Mouse (Mus musculus) G1E-ER4 (cell line): ENCODE data around the gene Gtpbp1. TPM values are rescaled to one million over a fixed set of nuclear protein-coding genes. Genes with fewer than 3 reads are reported as not detected.

Experiments
- GATA1 ChIP-seq: IDR thresholded peaks from one replicate; pipeline ENCODE4 v1.8.0; 2012; ENCODE audit warnings: low read length, inconsistent platforms
- polyA plus RNA-seq: library from polyadenylated mRNA; stranded (reverse); fragments of >175 nt; gene quantifications from 2 replicates; pipeline ENCODE4 v1.2.3, GENCODE M21; 2012

Gene Gtpbp1
- polyA plus RNA-seq, result 126 and 161 TPM in 2 replicates

DNA sequence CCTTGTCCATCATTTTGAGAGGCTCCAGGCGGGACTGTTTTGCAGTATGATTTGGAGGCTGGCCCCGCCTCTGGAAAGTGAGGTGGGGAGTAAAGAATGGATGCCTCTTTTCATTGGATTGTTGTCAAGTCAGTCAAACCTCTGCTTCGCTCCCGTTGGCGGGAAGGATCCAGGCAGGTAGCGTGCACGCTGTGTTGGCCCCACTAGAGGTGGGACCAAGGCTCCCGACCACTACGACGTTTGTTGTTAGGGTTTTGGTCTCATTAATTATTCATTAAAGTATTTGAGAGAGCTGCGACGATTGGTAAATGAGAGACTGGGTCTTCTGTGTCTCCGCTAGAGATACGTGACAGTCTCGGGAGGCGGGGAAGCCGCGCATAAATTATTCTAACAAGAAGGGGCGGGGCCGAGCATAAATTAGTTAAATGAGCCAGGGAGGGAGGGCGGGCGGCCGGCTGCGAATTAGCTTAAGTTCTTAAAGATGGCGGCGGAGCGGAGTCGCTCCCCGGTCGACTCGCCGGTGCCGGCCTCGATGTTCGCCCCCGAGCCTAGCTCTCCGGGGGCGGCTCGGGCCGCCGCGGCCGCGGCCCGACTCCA is at the start of gene Gtpbp1:
Gene Gtpbp1, plus strand, starts transcription at position 420 of the 597 bp plus-strand sequence.
- TF ChIP-seq GATA1, result no peak

DNA sequence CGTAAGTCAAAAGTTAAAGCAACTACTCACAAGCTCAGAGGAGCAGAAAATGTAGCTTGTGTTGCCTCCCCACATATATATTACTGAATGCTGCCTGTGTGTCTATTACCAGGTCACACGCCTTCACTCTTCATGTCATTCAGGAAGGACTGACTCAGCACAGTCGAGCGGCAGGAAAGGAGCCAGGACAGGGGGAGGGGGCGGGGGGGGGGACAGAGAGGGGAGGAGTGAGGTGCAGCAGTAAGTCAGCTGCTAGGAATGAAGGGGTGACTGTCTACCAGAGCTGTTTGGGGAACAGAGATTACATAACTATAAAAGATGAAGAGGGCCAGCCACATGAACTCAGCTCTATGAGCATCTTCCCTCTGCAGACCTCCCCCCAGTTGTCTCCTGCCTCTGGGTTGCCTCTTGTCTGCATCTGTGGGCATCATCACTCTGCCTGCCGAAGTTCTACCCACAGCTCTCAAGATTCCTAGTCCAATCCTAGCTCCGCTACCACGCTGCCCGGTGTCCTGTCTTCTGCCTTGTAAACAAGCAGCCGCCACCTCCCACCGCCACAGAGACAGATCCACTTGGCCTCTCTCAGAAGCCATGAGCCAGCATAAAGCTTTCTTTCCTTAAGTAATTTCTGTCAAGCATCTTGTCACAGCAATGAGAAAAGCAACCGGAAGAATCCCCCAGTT is 49.4 kb upstream of the Gtpbp1 start:
- TF ChIP-seq GATA1, result no peak

DNA sequence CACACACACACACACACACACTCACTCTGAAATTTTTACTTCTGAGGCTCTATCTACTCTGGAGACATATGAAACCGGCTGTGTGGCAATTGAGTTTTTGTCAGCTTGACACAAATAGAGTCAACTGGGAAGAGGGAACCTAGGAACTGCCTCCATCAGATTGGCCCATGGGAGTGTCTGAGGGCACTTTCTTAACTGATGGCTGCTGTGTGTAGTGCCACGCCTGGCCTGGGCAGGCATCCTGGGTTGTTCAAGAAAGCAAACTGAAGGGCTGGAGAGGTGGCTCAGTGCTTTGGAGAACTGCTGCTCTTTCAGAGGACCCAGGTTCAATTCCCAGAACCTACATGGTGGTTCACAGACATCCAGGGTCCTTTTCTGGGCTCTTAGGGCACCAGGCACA is 45.2 kb upstream of the Gtpbp1 start:
- no peak for TF ChIP-seq GATA1

DNA sequence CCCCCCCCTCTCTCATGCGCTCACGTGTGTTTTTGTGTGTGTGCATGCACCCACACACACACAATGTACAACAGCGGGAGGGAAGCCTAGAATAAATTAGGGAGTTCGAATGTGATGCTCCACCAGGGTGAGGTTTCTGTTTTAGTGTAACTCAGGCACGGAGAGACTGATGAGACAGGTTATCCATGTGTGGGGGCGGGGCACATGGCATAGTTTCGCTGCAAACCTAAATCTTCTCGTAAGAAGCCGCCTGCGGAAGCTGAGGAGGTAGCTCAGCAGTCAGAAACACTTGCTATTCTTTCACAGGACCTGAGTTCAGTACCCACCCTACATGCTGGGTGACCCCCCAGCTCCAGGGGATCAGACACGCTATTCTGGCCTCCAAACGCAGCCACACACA is 42.5 kb upstream of the Gtpbp1 start:
- TF ChIP-seq GATA1, result no peak

DNA sequence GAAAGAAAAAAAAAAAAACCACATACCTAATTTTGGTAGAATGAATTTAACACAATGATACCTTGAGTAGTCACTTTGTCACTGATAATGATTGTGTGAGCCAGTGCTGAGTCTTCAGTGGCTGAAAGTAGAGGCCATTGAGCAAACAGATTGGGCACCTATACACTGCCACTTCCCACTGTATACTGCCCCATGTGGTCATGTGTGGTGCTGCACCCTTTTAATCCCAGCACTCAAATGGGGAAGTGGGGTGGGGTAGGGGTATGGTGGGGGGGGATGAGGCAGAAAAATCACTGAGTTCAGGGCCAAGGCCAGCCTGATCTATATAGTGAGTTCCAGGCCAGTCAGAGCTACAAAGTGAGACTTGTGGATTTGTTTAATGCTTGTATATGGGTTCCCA is 40.1 kb upstream of the Gtpbp1 start:
- TF ChIP-seq GATA1, result no peak

DNA sequence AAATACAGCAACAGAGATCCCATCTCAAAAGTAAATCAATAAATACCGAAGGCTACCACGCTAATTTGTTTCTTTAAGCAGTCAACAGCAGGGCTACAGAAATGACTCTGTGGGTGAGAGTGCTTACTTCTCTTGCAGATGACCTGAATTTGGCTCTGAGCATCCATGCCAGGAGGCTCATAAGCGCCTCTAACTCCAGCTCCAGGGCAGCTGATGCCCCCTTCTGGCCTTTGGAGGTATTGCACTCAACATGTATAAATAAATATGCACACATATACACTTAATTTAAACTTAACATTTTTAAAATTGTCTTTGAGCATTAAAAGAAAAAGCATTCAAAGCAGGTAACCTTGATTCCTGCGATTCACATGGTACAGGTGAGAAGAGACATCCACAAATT is 39.2 kb upstream of the Gtpbp1 start:
- TF ChIP-seq GATA1, result no peak

DNA sequence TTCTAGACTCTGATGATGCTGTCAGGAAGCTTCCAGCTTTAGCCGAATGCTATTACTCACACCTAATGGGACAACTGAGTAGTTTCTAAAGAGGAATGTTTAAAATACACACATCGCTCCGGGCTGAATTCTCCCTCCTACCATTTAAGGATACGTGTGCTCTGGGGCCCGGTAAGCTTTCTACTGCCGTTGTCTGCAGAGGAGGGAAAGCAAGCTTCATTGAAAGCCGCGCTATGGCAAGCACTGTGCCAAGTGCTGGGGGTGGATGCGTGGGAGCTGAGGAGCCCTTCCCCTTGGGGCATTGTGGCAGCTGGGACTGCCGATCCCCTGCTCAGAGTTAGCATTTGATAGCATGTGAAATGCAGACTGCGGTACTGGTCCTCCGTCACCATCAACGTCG is 34.2 kb upstream of the Gtpbp1 start:
- TF ChIP-seq GATA1, result no peak

DNA sequence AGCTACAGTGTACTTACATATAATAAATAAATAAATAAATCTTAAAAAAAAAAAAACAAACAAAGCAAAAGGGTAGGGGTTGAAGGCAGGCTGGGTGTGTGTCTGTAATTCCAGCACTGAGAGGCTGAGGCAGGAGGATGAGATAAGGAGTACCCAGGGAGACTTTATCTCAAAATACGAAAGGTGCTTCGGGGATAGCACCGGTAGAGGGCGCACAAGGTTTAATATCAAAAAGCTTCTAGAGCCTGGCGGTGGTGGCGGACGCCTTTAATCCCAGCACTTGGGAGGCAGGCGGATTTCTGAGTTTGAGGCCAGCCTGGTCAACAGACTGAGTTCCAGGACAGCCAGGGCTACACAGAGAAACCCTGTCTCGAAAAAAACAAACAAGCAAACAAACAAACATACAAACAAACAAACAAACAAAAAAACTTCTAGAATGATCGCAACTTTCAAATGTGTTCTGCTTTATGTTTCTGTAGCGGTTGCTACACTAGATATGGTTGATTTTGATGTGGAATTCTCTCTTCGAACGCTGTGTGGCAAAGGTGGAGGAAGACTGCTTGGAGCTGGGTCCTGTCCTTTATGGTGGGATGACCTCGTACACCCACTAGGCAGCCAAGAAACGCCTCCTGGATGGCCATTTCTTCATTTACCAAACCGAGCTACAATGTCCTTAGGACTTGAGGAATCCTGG is 32.7 kb upstream of the Gtpbp1 start:
- no peak for TF ChIP-seq GATA1

DNA sequence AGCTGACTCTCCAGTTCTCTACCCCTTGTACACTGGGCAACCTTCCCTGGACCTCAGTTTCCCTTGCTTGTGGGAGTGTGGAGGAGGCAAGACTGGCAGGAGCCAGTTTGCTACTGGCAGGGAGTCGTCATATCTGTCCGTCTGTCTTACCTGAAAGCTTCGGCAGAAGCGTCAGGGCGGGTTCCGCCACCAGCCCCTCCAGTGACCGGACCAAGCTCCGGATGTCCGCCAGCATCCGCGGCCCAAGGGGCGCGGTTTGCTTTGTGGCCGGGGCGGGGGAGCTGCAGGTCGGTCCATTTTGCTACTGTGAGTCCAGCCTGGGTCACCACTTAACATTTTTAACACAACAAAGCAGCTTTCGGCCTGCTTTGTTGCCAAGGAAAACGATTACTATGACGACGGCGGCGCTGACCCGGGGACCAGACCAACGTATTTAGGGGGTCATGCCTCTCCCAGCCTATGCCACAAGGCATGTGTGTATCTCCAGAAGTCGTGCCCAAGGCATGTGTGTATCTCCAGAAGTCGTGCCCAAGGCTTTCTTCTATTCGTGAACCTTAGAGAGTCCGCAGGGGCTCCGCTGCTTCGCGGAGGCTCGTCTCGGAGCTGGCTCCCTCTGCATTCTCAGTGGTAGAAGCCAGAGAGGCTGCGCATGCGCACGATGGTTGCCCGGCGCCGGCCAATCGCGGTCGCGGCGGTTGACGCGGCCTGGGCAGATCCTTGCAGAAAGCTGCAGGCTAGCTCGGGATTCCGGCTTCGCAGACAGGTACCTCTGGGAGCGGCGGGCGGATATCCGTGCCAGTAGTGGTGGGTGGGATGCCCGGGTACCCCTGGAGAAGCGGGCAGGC is 31.9 kb upstream of the Gtpbp1 start, which contains the start of the genes Fam227a and Cby1:
Gene Fam227a, minus strand, starts transcription at position 426 of the 845 bp plus-strand sequence.
Gene Cby1, plus strand, starts transcription at position 669 of the 845 bp plus-strand sequence.
- TF ChIP-seq GATA1, result no peak

DNA sequence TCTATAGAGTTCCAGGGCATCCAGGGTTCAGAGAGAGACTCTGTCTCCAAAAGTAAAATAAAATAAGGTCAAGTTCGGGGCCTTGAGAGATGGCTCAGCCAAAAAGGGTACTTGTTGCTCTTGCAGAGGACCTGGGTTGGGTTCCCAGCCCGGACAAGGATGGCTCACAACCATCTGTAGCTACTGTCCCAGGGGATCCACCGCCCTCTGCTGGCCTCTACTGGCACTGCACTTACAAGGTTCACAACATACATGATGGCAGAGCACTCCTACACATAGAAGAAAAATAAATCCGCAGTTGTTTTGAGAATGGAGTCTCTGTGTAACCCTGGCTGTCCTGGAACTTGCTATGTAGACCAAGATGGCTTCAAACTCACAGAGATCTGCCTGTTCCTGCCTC is 28.8 kb upstream of the Gtpbp1 start:
- TF ChIP-seq GATA1, result no peak

DNA sequence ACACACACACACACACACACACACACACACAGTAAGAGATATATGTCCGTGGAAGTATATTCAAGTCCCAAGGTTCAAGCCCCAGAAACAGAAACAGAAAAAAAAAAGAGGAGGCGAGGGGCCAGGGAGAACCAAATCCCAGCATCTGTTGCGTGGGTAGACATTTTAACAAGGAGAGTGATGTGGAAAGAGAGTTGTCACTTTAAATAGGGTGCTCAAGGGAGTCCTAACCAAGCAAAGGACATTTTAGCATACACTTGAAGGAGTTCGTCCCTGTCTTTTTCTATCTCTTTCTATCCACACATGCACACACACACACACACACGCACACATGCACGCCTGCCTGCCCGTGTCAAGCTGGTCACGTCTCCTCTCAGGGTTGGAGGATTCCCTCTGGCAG is 26.0 kb upstream of the Gtpbp1 start:
- TF ChIP-seq GATA1, result no peak

DNA sequence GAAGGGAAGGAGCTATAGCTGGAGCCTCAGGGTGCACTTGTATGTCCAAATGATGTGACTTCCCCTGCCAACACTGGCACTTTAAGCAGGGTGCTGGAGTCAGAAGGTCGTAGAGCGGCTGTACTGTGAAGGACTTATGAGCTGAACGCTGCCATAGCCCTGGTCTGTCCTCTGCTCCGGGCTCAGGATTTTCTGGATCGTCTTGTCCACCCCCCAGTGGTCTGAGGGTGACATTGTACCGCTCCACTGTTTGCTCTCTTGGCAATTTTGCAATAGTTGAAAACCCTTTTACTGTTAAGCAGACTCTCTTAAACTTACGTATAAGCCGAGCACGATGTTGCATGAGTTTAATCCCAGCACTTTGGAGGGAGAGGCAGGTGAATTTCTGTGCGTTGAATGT is 21.4 kb upstream of the Gtpbp1 start:
- no peak for TF ChIP-seq GATA1

DNA sequence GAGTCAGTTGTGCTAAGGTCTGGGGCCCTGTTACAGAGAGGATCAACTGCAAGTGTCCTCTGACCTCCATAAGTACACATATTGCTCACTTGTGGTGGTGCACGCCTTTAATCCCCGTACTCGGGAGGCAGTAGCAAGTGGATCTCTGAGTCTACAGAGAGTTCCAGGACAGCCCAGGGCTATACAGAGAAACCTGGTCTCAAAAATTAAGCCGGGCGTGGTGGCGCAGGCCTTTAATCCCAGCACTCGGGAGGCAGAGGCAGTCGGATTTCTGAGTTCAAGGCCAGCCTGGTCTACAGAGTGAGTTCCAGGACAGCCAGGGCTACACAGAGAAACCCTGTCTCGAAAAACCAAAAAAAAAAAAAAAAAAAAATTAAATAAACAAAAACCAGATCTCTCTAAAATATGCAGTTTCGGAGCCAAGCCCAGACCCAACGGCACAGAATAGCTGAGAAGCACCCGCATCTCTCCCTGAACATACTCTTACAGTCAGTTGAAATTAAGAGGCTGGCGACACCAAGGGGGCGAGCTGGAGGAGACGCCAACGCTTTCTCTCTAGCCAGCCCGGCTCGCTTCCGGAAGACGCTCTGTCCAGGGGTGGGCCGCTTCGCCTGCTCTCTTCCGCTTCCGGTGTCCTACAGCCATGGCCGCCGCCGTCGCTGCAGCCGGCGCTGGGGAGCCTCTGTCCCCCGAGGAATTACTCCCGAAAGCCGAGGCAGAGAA is 20.2 kb upstream of the Gtpbp1 start, which contains the start of gene Tomm22:
Gene Tomm22, plus strand, starts transcription at position 613 of the 723 bp plus-strand sequence.
- no peak for TF ChIP-seq GATA1

DNA sequence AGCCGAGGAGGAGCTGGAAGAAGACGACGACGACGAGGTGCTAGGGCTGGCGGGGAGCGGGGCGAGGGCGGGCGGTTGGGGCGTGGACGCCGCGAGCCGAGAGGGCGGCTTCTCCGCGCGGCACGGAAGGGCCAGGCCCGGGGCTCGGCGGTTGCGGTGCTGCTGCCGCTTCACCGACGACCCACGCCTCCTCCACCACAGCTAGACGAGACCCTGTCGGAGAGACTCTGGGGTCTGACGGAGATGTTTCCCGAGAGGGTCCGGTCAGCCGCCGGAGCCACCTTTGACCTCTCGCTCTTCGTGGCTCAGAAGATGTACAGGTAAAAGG is 19.7 kb upstream of the Gtpbp1 start:
- TF ChIP-seq GATA1, result no peak

DNA sequence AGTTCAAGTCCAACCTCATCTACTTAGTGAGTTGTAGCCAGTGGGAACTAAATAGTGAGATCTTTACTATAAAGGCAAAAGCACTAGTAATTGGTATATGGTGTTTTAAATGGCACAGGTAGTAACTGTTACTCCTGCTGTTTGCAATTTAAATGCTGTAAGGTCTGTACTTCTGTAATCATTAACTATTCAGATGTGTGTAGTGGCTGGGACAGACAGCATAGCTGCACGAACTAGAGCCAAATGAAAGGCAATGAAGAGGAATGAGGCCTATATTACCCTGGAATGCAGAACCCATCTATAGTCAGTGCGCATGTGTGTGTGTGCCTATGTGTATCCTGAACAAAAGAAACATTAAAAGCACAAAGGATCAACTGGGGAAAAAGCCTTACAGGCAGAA is 12.7 kb upstream of the Gtpbp1 start:
- no peak for TF ChIP-seq GATA1
